Mouse (Mus musculus): ENCODE measurements around the gene Zfp169. TPM values are rescaled to one million over a fixed set of nuclear protein-coding genes. Genes with fewer than 3 reads are reported as not detected.

Zfp169 gene
- polyA plus RNA-seq, 1 experiment from 2014 or later, result 7.6 TPM

GRCm38 (mm10) chr13:48498676-48499075, 14.6 kb downstream of the Zfp169 start:
- ATAC-seq (ENCODE audit: low FRiP score), result no peak

GRCm38 (mm10) chr13:48497693-48498221, 15.5 kb downstream of the Zfp169 start:
- 9% methylated on average over 15 of the region's 15 CpGs for WGBS
- Histone ChIP-seq H3K4me1 (replicated peaks) (peaks cover 16% of the 10 kb centered on the region), H3K4me2 (peak overlapping the region; percentile 49), H3K4me3 (peak overlapping the region; percentile 35), H3K9me3 (peaks cover 9% of the 10 kb centered on the region; the same call in 1 of the 2 replicates), H3K27me3 (no peaks in the 10 kb centered on the region), H3K36me3 (peaks cover 40% of the 10 kb centered on the region), H3K27ac (peak overlapping the region; percentile 56; the same call in 1 of the 2 replicates), H3K9ac (no peak overlapping the region)
- peak; percentile 98 for ATAC-seq (ENCODE audit: low FRiP score)

More at GRCm38 (mm10) chr13:48498676-48499075, 14.6 kb downstream of the Zfp169 start:
- WGBS, result 67% methylated on average over 4 of the region's 4 CpGs
- H3K27ac ChIP-seq, result peak overlapping the region; percentile 56
- H3K9me3 ChIP-seq, result peaks cover 9% of the 10 kb centered on the region; the same call in 1 of the 2 replicates
- H3K4me3 ChIP-seq, result no peak overlapping the region
- H3K27me3 ChIP-seq, result no peaks in the 10 kb centered on the region
- H3K4me1 ChIP-seq (replicated peaks), result peaks cover 16% of the 10 kb centered on the region
- no peak overlapping the region for H3K9ac ChIP-seq
- peaks cover 42% of the 10 kb centered on the region for H3K36me3 ChIP-seq
- no peak overlapping the region for H3K4me2 ChIP-seq

- H3K4me1 ChIP-seq (replicated peaks), result peaks cover 9% of the 10 kb centered on the region
- H3K36me3 ChIP-seq, result peaks cover 70% of the 10 kb centered on the region
- H3K27ac ChIP-seq, result no peak overlapping the region
- 81% methylated on average over 5 of the region's 5 CpGs for WGBS
- no peak for ATAC-seq (ENCODE audit: low FRiP score)
- no peaks in the 10 kb centered on the region for H3K27me3 ChIP-seq
- H3K4me2 ChIP-seq, result no peak overlapping the region
- peaks cover 9% of the 10 kb centered on the region; the same call in 1 of the 2 replicates for H3K9me3 ChIP-seq
- no peak overlapping the region for H3K4me3 ChIP-seq
- H3K9ac ChIP-seq, result no peak overlapping the region
Observed at GRCm38 (mm10) chr13:48493183-48493582, 20.1 kb downstream of the Zfp169 start.

- no peak overlapping the region for H3K4me2 ChIP-seq
- H3K27me3 ChIP-seq, result no peaks in the 10 kb centered on the region
- no peak overlapping the region for H3K27ac ChIP-seq
- WGBS, result 92% methylated on average over 35 of the region's 35 CpGs
- no peak for ATAC-seq (ENCODE audit: low FRiP score)
- no peaks in the 10 kb centered on the region for H3K4me1 ChIP-seq (replicated peaks)
- H3K4me3 ChIP-seq, result no peak overlapping the region
- no peak overlapping the region for H3K9ac ChIP-seq
- H3K36me3 ChIP-seq, result peaks cover 88% of the 10 kb centered on the region
- peaks cover 6% of the 10 kb centered on the region; the same call in 1 of the 2 replicates for H3K9me3 ChIP-seq
Observed at GRCm38 (mm10) chr13:48490396-48491182, 22.7 kb downstream of the Zfp169 start.

- Histone ChIP-seq H3K4me2 (no peak overlapping the region), H3K4me3 (no peak overlapping the region)
- no peak for ATAC-seq (ENCODE audit: low FRiP score)
Observed at GRCm38 (mm10) chr13:48483606-48484005, 29.6 kb downstream of the Zfp169 start.

GRCm38 (mm10) chr13:48468656-48469180, 44.5 kb downstream of the Zfp169 start:
- no peak overlapping the region for H3K4me2 ChIP-seq
- H3K4me3 ChIP-seq, result no peak overlapping the region
- peaks cover 29% of the 10 kb centered on the region for H3K4me1 ChIP-seq (replicated peaks)
- no peak overlapping the region for H3K27ac ChIP-seq
- no peaks in the 10 kb centered on the region for H3K9me3 ChIP-seq
- WGBS, result 58% methylated on average over 15 of the region's 15 CpGs
- no peaks in the 10 kb centered on the region for H3K27me3 ChIP-seq
- no peaks in the 10 kb centered on the region for H3K36me3 ChIP-seq
- no peak for ATAC-seq (ENCODE audit: low FRiP score)
- no peak overlapping the region for H3K9ac ChIP-seq

More at GRCm38 (mm10) chr13:48483606-48484005, 29.6 kb downstream of the Zfp169 start:
- H3K9ac ChIP-seq, result no peak overlapping the region
- H3K27me3 ChIP-seq, result no peaks in the 10 kb centered on the region
- H3K9me3 ChIP-seq, result no peaks in the 10 kb centered on the region
- peaks cover 39% of the 10 kb centered on the region for H3K36me3 ChIP-seq
- H3K4me1 ChIP-seq (replicated peaks), result no peaks in the 10 kb centered on the region
- no peak overlapping the region for H3K27ac ChIP-seq
- WGBS, result 92% methylated on average over 4 of the region's 4 CpGs

GRCm38 (mm10) chr13:48466186-48466585, 47.1 kb downstream of the Zfp169 start:
- Histone ChIP-seq H3K9ac (peak overlapping the region; percentile 49), H3K4me3 (no peak overlapping the region), H3K27ac (peak overlapping the region; percentile 71), H3K27me3 (no peaks in the 10 kb centered on the region), H3K9me3 (no peaks in the 10 kb centered on the region), H3K4me2 (peak overlapping the region; percentile 34), H3K36me3 (no peaks in the 10 kb centered on the region), H3K4me1 (replicated peaks) (peaks cover 29% of the 10 kb centered on the region)
- ATAC-seq (ENCODE audit: low FRiP score), result no peak
- 26% methylated on average over 10 of the region's 10 CpGs for WGBS

- Histone ChIP-seq H3K27ac (peak overlapping the region; percentile 40), H3K27me3 (no peaks in the 10 kb centered on the region), H3K36me3 (no peaks in the 10 kb centered on the region), H3K9ac (no peak overlapping the region), H3K4me3 (no peak overlapping the region), H3K4me2 (no peak overlapping the region), H3K9me3 (no peaks in the 10 kb centered on the region), H3K4me1 (replicated peaks) (peaks cover 29% of the 10 kb centered on the region)
- 13% methylated on average over 4 of the region's 4 CpGs for WGBS
- peak; percentile 68; the same call in 1 of the 2 replicates for ATAC-seq (ENCODE audit: low FRiP score)
Observed at GRCm38 (mm10) chr13:48464170-48464569, 49.1 kb downstream of the Zfp169 start.

GRCm38 (mm10) chr13:48459280-48459679, 54.0 kb downstream of the Zfp169 start:
- no peak overlapping the region for H3K9ac ChIP-seq
- H3K4me1 ChIP-seq (replicated peaks), result peaks cover 5% of the 10 kb centered on the region; the same call in 1 of the 2 replicates
- H3K9me3 ChIP-seq, result no peaks in the 10 kb centered on the region
- H3K4me2 ChIP-seq, result no peak overlapping the region
- H3K36me3 ChIP-seq, result no peaks in the 10 kb centered on the region
- H3K27ac ChIP-seq, result no peak overlapping the region
- 88% methylated on average over 5 of the region's 5 CpGs for WGBS
- H3K4me3 ChIP-seq, result no peak overlapping the region
- ATAC-seq (ENCODE audit: low FRiP score), result no peak
- no peaks in the 10 kb centered on the region for H3K27me3 ChIP-seq

GRCm38 (mm10) chr13:48448119-48448518, 65.1 kb downstream of the Zfp169 start:
- H3K36me3 ChIP-seq, result no peaks in the 10 kb centered on the region
- 53% methylated on average over 4 of the region's 4 CpGs for WGBS
- no peak for ATAC-seq (ENCODE audit: low FRiP score)
- H3K4me2 ChIP-seq, result no peak overlapping the region
- H3K4me3 ChIP-seq, result no peak overlapping the region
- no peak overlapping the region for H3K27ac ChIP-seq
- no peak overlapping the region for H3K9ac ChIP-seq
- H3K4me1 ChIP-seq (replicated peaks), result peaks cover 3% of the 10 kb centered on the region; the same call in 1 of the 2 replicates
- 0 out of 2 replicates have a peak, but pooled peaks cover 3% of the 10 kb centered on the region for H3K27me3 ChIP-seq
- H3K9me3 ChIP-seq, result no peaks in the 10 kb centered on the region

- ATAC-seq (ENCODE audit: low FRiP score), result no peak
- 38% methylated on average over 8 of the region's 8 CpGs for WGBS
- H3K9ac ChIP-seq, result no peak overlapping the region
- H3K36me3 ChIP-seq, result no peaks in the 10 kb centered on the region
- H3K27ac ChIP-seq, result peak overlapping the region; percentile 62
- H3K4me2 ChIP-seq, result no peak overlapping the region
- H3K27me3 ChIP-seq, result 0 out of 2 replicates have a peak, but pooled peaks cover 3% of the 10 kb centered on the region
- peaks cover 3% of the 10 kb centered on the region; the same call in 1 of the 2 replicates for H3K4me1 ChIP-seq (replicated peaks)
- no peak overlapping the region for H3K4me3 ChIP-seq
- no peaks in the 10 kb centered on the region for H3K9me3 ChIP-seq
Observed at GRCm38 (mm10) chr13:48443996-48444395, 69.3 kb downstream of the Zfp169 start.

- Histone ChIP-seq H3K4me2 (no peak overlapping the region), H3K36me3 (no peaks in the 10 kb centered on the region), H3K27me3 (no peaks in the 10 kb centered on the region), H3K27ac (no peak overlapping the region), H3K9ac (no peak overlapping the region), H3K4me3 (no peak overlapping the region), H3K4me1 (replicated peaks) (no peaks in the 10 kb centered on the region), H3K9me3 (no peaks in the 10 kb centered on the region)
- 85% methylated on average over 5 of the region's 5 CpGs for WGBS
- ATAC-seq (ENCODE audit: low FRiP score), result no peak
Observed at GRCm38 (mm10) chr13:48438321-48438720, 74.9 kb downstream of the Zfp169 start.

All from hindbrain, embryonic 13.5 days (tissue).